Mouse (Mus musculus) lung, postnatal 0 days (tissue): ENCODE data around the gene Arrdc2. TPM values are rescaled to one million over a fixed set of nuclear protein-coding genes. Genes with fewer than 3 reads are reported as not detected.
A peak's percentile ranks its signal among the peaks of the same experiment; 100 is the strongest.

Experiments
- ATAC-seq: fragments of 200-750 bp; cut with Nextera tagmentation; 2 replicates; pipeline ENCODE4 v1.8.0; 2017; ENCODE audit warnings: moderate library complexity
- DNase-seq: peaks from one replicate; pipeline ENCODE4 v3.0.0-alpha.2; 2016; ENCODE audit warnings: low spot score
- H3K27ac ChIP-seq: fragments of 300-500 bp; sonication (generic); 2 replicates; pipeline ENCODE4 v1.5.1; 2014; ENCODE audit warnings: antibody characterized with exemption, mild to moderate bottlenecking, low read length, mixed read lengths
- H3K27me3 ChIP-seq: fragments of 300-500 bp; sonication (generic); replicated peaks from 2 replicates; pipeline ENCODE4 v1.6.1; 2014; ENCODE audit warnings: low read length, mixed read lengths; ENCODE audit not compliant: insufficient read depth
- H3K36me3 ChIP-seq: fragments of 300-500 bp; sonication (generic); 2 replicates; pipeline ENCODE4 v1.6.1; 2014; ENCODE audit warnings: low read length, mixed read lengths; ENCODE audit not compliant: insufficient read depth
- H3K4me1 ChIP-seq: fragments of 300-500 bp; sonication (generic); 2 replicates; pipeline ENCODE4 v1.6.1; 2014; ENCODE audit warnings: antibody characterized with exemption, low read depth, low read length, mixed read lengths; ENCODE audit not compliant: insufficient read depth
- H3K4me2 ChIP-seq: fragments of 300-500 bp; sonication (generic); replicated peaks from 2 replicates; pipeline ENCODE4 v1.6.1; 2014; ENCODE audit warnings: low read depth, mild to moderate bottlenecking, low read length, moderate library complexity, mixed read lengths
- H3K4me3 ChIP-seq: fragments of 300-500 bp; sonication (generic); 2 replicates; pipeline ENCODE4 v1.5.1; 2014; ENCODE audit warnings: low read depth, low read length
- H3K9ac ChIP-seq: fragments of 300-500 bp; sonication (generic); replicated peaks from 2 replicates; pipeline ENCODE4 v1.6.1; 2014; ENCODE audit warnings: low read depth, mild to moderate bottlenecking
- H3K9me3 ChIP-seq: fragments of 300-500 bp; sonication (generic); 2 replicates; pipeline ENCODE4 v1.6.1; 2016; ENCODE audit warnings: low read length, mixed read lengths
- CTCF ChIP-seq: IDR thresholded peaks from 2 replicates; pipeline ENCODE4 v1.5.1; 2016; ENCODE audit warnings: antibody characterized with exemption, mild to moderate bottlenecking
- EP300 ChIP-seq: IDR thresholded peaks from 2 replicates; pipeline ENCODE4 v1.6.1; 2016; ENCODE audit warnings: antibody characterized with exemption, mild to moderate bottlenecking, control low read depth
- WGBS: fragments of 180-500 bp; shearing (Covaris S2); extraction: QIAGEN DNeasy Blood & Tissue Kit; methylation state at CpG from one replicate; pipeline ENCODE4 v1.1.7; 2014; 5-methylcytosine and 5-hydroxymethylcytosine counted together
- polyA plus RNA-seq: library from polyadenylated mRNA; unstranded; fragments of >200 nt; fragmentation: Nextera tagmentation; extraction: Ambion mirVana; gene quantifications from 2 replicates; pipeline ENCODE4 v1.2.1, GENCODE M21; 2015

Arrdc2 gene
- polyA plus RNA-seq, 1 experiment from 2014 or later: 10.7 TPM

DNA sequence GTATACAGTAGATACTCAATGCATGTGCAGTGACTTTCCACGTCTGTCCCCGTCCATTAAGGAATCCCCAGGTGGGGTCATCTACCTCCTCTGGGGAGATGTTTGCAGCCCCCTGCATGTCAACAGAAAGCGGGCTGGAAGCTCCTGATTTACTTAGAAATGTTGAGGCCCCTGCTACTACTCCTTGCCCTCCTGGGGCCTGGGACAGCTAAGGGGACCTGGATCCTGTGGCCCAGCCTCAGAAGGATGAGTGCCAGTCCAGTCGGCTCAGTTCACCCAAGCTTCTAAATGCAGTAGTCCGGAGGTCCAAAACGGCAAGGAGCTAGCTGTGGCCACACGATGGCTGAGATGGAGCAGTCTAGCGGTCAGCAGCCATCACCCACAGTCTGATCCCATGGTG lies 4.4 kb upstream of the Arrdc2 start:
- DNase-seq (no peak), ATAC-seq (no peak)
- no peak for TF ChIP-seq CTCF
- TF ChIP-seq EP300: no peak
- WGBS: 89% methylated on average over 8 of the region's 8 CpGs
- no peak overlapping the region for H3K4me2 ChIP-seq
- H3K4me1 ChIP-seq: peaks cover 2% of the 10 kb centered on the region; the same call in 1 of the 2 replicates
- no peak overlapping the region for H3K4me3 ChIP-seq
- no peaks in the 10 kb centered on the region for H3K9me3 ChIP-seq
- H3K27ac ChIP-seq: no peak overlapping the region
- H3K36me3 ChIP-seq: no peaks in the 10 kb centered on the region
- no peaks in the 10 kb centered on the region for H3K27me3 ChIP-seq
- H3K9ac ChIP-seq: no peak overlapping the region

- Histone ChIP-seq H3K27ac (no peak overlapping the region), H3K4me1 (peaks cover 2% of the 10 kb centered on the region), H3K4me3 (no peak overlapping the region), H3K9ac (no peak overlapping the region), H3K9me3 (no peaks in the 10 kb centered on the region), H3K27me3 (no peaks in the 10 kb centered on the region), H3K4me2 (no peak overlapping the region), H3K36me3 (no peaks in the 10 kb centered on the region)
- DNase-seq: no peak
- WGBS: 86% methylated on average over 5 of the region's 5 CpGs
- TF ChIP-seq CTCF (no peak), EP300 (no peak)
- ATAC-seq: no peak
Measured at GRCm38 (mm10) chr8:70843214-70843773, 3.8 kb upstream of the Arrdc2 start.

DNA sequence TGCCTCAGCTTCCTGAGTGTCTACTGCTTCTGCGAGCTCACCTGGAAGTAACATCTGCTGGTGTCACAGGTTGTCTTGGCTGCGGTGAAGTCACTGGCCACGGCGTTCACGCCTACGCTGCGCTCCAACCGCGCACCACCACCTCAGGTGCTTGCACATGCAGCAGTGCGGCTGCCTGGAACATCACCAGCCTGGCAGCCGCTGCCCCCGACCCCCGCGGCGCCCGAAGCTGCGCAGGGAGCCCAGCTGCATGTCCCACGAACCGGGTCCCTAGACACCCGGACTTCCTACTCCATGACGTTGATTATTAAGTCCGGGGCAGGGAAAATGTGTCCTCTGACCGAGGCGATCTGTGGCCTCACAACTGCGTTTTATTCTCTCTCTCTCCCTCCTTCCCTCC lies 3.0 kb upstream of the Arrdc2 start:
- H3K4me3 ChIP-seq: no peak overlapping the region

DNA sequence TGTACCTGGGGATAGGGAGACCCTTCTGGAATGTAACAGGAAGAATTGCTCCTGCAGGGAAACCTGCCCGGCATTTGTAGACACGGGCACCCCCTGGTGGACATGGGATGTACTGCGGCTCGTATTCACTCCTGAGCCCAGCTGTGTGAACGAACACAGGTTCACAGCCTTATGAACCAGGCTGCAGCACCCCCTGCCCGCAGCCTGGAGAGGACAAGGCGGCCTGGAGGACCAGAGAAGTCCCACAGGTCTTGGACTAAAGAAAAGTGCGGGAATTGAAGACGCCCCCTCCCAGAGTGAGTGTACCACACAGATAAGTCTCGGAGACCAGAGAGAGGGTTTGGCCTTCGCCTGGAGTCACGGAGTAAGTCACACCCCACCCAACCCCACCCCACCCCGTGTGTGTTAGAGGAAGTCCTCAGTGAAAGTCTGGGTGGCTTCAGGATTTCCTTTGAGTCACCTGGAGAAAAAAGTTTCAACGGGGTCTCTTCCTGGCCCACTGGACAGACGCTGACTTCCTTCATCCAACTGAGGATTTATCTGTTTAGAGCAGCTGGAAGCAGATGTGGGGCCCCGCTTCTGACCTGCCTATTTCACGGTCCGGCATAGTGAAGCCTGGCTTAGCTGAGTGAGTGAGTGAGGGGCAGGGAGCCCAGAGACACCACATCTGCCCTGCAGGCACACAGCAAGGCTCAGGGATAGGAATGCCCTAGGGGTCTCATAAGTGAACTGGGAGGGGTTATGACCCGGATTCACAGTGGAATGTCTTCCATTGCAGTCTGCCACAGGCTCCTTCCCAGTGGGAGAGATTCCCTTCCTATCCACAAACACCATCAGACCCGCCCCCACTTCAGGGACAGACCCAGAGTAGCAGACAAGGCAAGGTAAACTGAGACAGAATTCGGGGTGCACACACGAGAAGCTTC lies 1.9 kb upstream of the Arrdc2 start:
- Histone ChIP-seq H3K9ac (no peak overlapping the region), H3K4me2 (no peak overlapping the region), H3K27me3 (no peaks in the 10 kb centered on the region), H3K27ac (no peak overlapping the region), H3K36me3 (peaks cover 5% of the 10 kb centered on the region; the same call in 1 of the 2 replicates), H3K9me3 (no peaks in the 10 kb centered on the region), H3K4me3 (no peak overlapping the region), H3K4me1 (peaks cover 2% of the 10 kb centered on the region)
- DNase-seq (peak; percentile 83), ATAC-seq (no peak)
- TF ChIP-seq EP300: no peak
- TF ChIP-seq CTCF: peak; percentile 99
- WGBS: 27% methylated on average over 22 of the region's 22 CpGs

More for the DNA sequence above, 3.0 kb upstream of the Arrdc2 start:
- peaks cover 2% of the 10 kb centered on the region for H3K4me1 ChIP-seq
- H3K9me3 ChIP-seq: no peaks in the 10 kb centered on the region
- WGBS: 69% methylated on average over 25 of the region's 25 CpGs
- no peak overlapping the region for H3K4me2 ChIP-seq
- no peaks in the 10 kb centered on the region for H3K36me3 ChIP-seq
- no peaks in the 10 kb centered on the region for H3K27me3 ChIP-seq
- ATAC-seq (no peak), DNase-seq (no peak)
- TF ChIP-seq EP300: no peak
- TF ChIP-seq CTCF: no peak
- H3K9ac ChIP-seq: no peak overlapping the region
- no peak overlapping the region for H3K27ac ChIP-seq

- Histone ChIP-seq H3K9me3 (no peaks in the 10 kb centered on the region), H3K4me3 (no peak overlapping the region), H3K4me2 (no peak overlapping the region), H3K4me1 (peaks cover 2% of the 10 kb centered on the region), H3K9ac (no peak overlapping the region), H3K27ac (no peak overlapping the region; the same call in 1 of the 2 replicates), H3K36me3 (peaks cover 11% of the 10 kb centered on the region), H3K27me3 (no peaks in the 10 kb centered on the region)
- ATAC-seq: no peak
- no peak for TF ChIP-seq EP300
- no peak for TF ChIP-seq CTCF
- 41% methylated on average over 10 of the region's 10 CpGs for WGBS
- DNase-seq: no peak
Measured at GRCm38 (mm10) chr8:70840590-70840989, 1.1 kb upstream of the Arrdc2 start.

DNA sequence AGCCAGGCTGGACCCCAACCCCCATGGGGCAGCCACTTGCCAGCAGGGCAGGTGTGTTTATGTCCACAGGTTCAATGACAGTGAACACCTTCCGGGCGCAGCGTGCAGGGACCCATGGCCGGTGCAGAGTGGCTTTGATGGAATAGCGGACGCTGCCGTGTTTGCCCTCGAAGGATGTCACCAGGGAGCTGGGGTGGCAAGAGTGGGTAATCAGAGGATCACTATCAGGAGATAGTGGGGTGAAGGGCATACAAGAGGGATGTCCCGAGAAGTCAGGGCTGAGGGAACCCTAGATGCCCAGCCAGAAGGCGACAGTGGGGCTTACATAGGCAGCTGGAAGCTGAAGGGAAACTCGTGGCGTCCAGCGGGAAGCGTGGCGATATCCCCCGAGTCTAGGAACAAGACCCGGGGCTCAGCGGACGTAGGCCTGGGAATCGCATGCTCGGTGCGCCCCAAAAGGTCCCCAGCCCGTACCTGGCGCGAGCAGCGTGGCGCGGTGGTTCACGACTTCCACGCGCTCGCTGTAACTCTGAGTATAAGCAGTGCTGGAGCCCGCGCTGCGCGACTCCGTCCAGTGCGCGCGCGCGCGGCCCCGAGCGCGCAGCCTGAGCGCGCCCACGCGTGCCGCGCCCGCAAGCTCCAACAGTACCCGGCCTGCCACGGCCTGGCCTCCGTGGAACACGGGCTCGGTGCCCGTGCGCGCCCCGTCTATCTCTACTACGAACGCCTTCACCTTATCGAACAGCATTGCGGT lies 689 bp downstream of the Arrdc2 start:
- peaks cover 2% of the 10 kb centered on the region for H3K4me1 ChIP-seq
- 2% methylated on average over 58 of the region's 66 CpGs for WGBS

More for the DNA sequence above, 689 bp downstream of the Arrdc2 start:
- TF ChIP-seq EP300 (no peak), CTCF (no peak)
- peak overlapping the region; percentile 86 for H3K4me2 ChIP-seq
- H3K36me3 ChIP-seq: peaks cover 19% of the 10 kb centered on the region
- H3K9me3 ChIP-seq: no peaks in the 10 kb centered on the region
- ATAC-seq: peak; percentile 45
- peak; percentile 72 for DNase-seq
- no peaks in the 10 kb centered on the region for H3K27me3 ChIP-seq
- peak overlapping the region; percentile 68 for H3K4me3 ChIP-seq
- H3K27ac ChIP-seq: peak overlapping the region; percentile 96
- peak overlapping the region; percentile 81 for H3K9ac ChIP-seq
